Mouse (Mus musculus): Measurements from ENCODE around the gene Hras. TPM values are rescaled to one million over a fixed set of nuclear protein-coding genes. Genes with fewer than 3 reads are reported as not detected.

Hras gene
- polyA plus RNA-seq, 1 experiment from 2014 or later, result 84.2 TPM

- H3K36me3 ChIP-seq, result peaks cover 41% of the 10 kb centered on the region
- 92% methylated on average over 24 of the region's 24 CpGs for WGBS
- H3K27ac ChIP-seq (replicated peaks), result 0 out of 2 replicates have a peak overlapping the region, but pooled peaks have one; percentile 15
- H3K9me3 ChIP-seq (replicated peaks), result no peaks in the 10 kb centered on the region
- H3K27me3 ChIP-seq (ENCODE audit: low read depth, poor library complexity, severe bottlenecking), result no peaks in the 10 kb centered on the region
- H3K4me3 ChIP-seq, result peak overlapping the region; percentile 87
- peaks cover 42% of the 10 kb centered on the region for H3K4me1 ChIP-seq
- DNase-seq (ENCODE audit: low spot score), result no peak
Observed at GRCm38 (mm10) chr7:141191796-141192685, 1.8 kb downstream of the Hras start.

GRCm38 (mm10) chr7:141191036-141191435 is 2.8 kb downstream of the Hras start:
- DNase-seq (ENCODE audit: low spot score), result no peak
- no peaks in the 10 kb centered on the region for H3K27me3 ChIP-seq (ENCODE audit: low read depth, poor library complexity, severe bottlenecking)
- H3K27ac ChIP-seq (replicated peaks), result no peak overlapping the region
- H3K36me3 ChIP-seq, result peaks cover 41% of the 10 kb centered on the region
- peaks cover 39% of the 10 kb centered on the region for H3K4me1 ChIP-seq
- WGBS, result 93% methylated on average over 14 of the region's 14 CpGs
- H3K4me3 ChIP-seq, result no peak overlapping the region
- H3K9me3 ChIP-seq (replicated peaks), result no peaks in the 10 kb centered on the region

- no peak overlapping the region for H3K27ac ChIP-seq (replicated peaks)
Observed at GRCm38 (mm10) chr7:141190220-141190619, 3.6 kb downstream of the Hras start.

GRCm38 (mm10) chr7:141188733-141189132 is 5.1 kb downstream of the Hras start:
- no peak for DNase-seq (ENCODE audit: low spot score)
- WGBS, result 96% methylated on average over 3 of the region's 3 CpGs
- Histone ChIP-seq H3K27ac (replicated peaks) (no peak overlapping the region), H3K4me1 (peaks cover 20% of the 10 kb centered on the region), H3K27me3 (ENCODE audit: low read depth, poor library complexity, severe bottlenecking) (no peaks in the 10 kb centered on the region), H3K36me3 (peaks cover 41% of the 10 kb centered on the region), H3K9me3 (replicated peaks) (no peaks in the 10 kb centered on the region), H3K4me3 (no peak overlapping the region)

More at GRCm38 (mm10) chr7:141190220-141190619, 3.6 kb downstream of the Hras start:
- H3K4me1 ChIP-seq, result peaks cover 31% of the 10 kb centered on the region
- DNase-seq (ENCODE audit: low spot score), result no peak
- 91% methylated on average over 3 of the region's 3 CpGs for WGBS
- no peak overlapping the region for H3K4me3 ChIP-seq
- no peaks in the 10 kb centered on the region for H3K9me3 ChIP-seq (replicated peaks)
- H3K36me3 ChIP-seq, result peaks cover 41% of the 10 kb centered on the region
- no peaks in the 10 kb centered on the region for H3K27me3 ChIP-seq (ENCODE audit: low read depth, poor library complexity, severe bottlenecking)

GRCm38 (mm10) chr7:141188194-141188593 is 5.6 kb downstream of the Hras start:
- Histone ChIP-seq H3K4me1 (peaks cover 17% of the 10 kb centered on the region), H3K27me3 (ENCODE audit: low read depth, poor library complexity, severe bottlenecking) (no peaks in the 10 kb centered on the region), H3K4me3 (no peak overlapping the region), H3K27ac (replicated peaks) (no peak overlapping the region), H3K9me3 (replicated peaks) (no peaks in the 10 kb centered on the region), H3K36me3 (peaks cover 41% of the 10 kb centered on the region)
- DNase-seq (ENCODE audit: low spot score), result no peak
- 85% methylated on average over 3 of the region's 3 CpGs for WGBS

- Histone ChIP-seq H3K27ac (replicated peaks) (no peak overlapping the region), H3K4me3 (no peak overlapping the region), H3K36me3 (no peaks in the 10 kb centered on the region), H3K4me1 (peaks cover 16% of the 10 kb centered on the region), H3K9me3 (replicated peaks) (no peaks in the 10 kb centered on the region), H3K27me3 (ENCODE audit: low read depth, poor library complexity, severe bottlenecking) (no peaks in the 10 kb centered on the region)
- peak; percentile 87 for DNase-seq (ENCODE audit: low spot score)
- 2% methylated on average over 8 of the region's 8 CpGs for WGBS
Observed at GRCm38 (mm10) chr7:141176173-141176572, 17.6 kb downstream of the Hras start.

- DNase-seq (ENCODE audit: low spot score), result no peak
- Histone ChIP-seq H3K36me3 (no peaks in the 10 kb centered on the region), H3K27me3 (ENCODE audit: low read depth, poor library complexity, severe bottlenecking) (0 out of 2 replicates have a peak, but pooled peaks cover 5% of the 10 kb centered on the region), H3K9me3 (replicated peaks) (no peaks in the 10 kb centered on the region), H3K4me3 (no peak overlapping the region), H3K27ac (replicated peaks) (no peak overlapping the region), H3K4me1 (peaks cover 16% of the 10 kb centered on the region)
- 89% methylated on average over 4 of the region's 4 CpGs for WGBS
Observed at GRCm38 (mm10) chr7:141175068-141175467, 18.7 kb downstream of the Hras start.

GRCm38 (mm10) chr7:141173323-141173850 is 20.4 kb downstream of the Hras start:
- 85% methylated on average over 5 of the region's 5 CpGs for WGBS
- peaks cover 26% of the 10 kb centered on the region for H3K4me1 ChIP-seq
- H3K9me3 ChIP-seq (replicated peaks), result no peaks in the 10 kb centered on the region
- H3K27ac ChIP-seq (replicated peaks), result peak overlapping the region; percentile 96
- DNase-seq (ENCODE audit: low spot score), result no peak
- H3K27me3 ChIP-seq (ENCODE audit: low read depth, poor library complexity, severe bottlenecking), result peaks cover 17% of the 10 kb centered on the region; the same call in 1 of the 2 replicates
- H3K4me3 ChIP-seq, result peak overlapping the region; percentile 67
- no peaks in the 10 kb centered on the region for H3K36me3 ChIP-seq

- H3K9me3 ChIP-seq (replicated peaks), result no peaks in the 10 kb centered on the region
- peak within 1 kb of the TSS; percentile 96 for H3K27ac ChIP-seq (replicated peaks)
- H3K4me1 ChIP-seq, result peaks cover 36% of the 10 kb centered on the region
- 4% methylated on average over 55 of the region's 55 CpGs for WGBS
- H3K4me3 ChIP-seq, result peak within 1 kb of the TSS; percentile 67
- peak; percentile 95 for DNase-seq (ENCODE audit: low spot score)
- peaks cover 17% of the 10 kb centered on the region; the same call in 1 of the 2 replicates for H3K27me3 ChIP-seq (ENCODE audit: low read depth, poor library complexity, severe bottlenecking)
- no peaks in the 10 kb centered on the region for H3K36me3 ChIP-seq
Observed at GRCm38 (mm10) chr7:141172116-141173006, 21.4 kb downstream of the Hras start, which contains the start of gene Rnh1. TSS of gene Rnh1 (minus strand) at chr7:141172857.

GRCm38 (mm10) chr7:141169866-141170265 is 23.9 kb downstream of the Hras start:
- Histone ChIP-seq H3K36me3 (peaks cover 15% of the 10 kb centered on the region), H3K4me3 (no peak overlapping the region), H3K27me3 (ENCODE audit: low read depth, poor library complexity, severe bottlenecking) (peaks cover 17% of the 10 kb centered on the region; the same call in 1 of the 2 replicates), H3K27ac (replicated peaks) (no peak overlapping the region), H3K4me1 (peaks cover 37% of the 10 kb centered on the region), H3K9me3 (replicated peaks) (no peaks in the 10 kb centered on the region)
- DNase-seq (ENCODE audit: low spot score), result no peak

GRCm38 (mm10) chr7:141169300-141169699 is 24.5 kb downstream of the Hras start:
- Histone ChIP-seq H3K27me3 (ENCODE audit: low read depth, poor library complexity, severe bottlenecking) (peaks cover 17% of the 10 kb centered on the region; the same call in 1 of the 2 replicates), H3K4me3 (no peak overlapping the region), H3K9me3 (replicated peaks) (no peaks in the 10 kb centered on the region), H3K27ac (replicated peaks) (no peak overlapping the region), H3K4me1 (peaks cover 37% of the 10 kb centered on the region), H3K36me3 (peaks cover 20% of the 10 kb centered on the region)
- 98% methylated on average over 1 of the region's 1 CpGs for WGBS
- DNase-seq (ENCODE audit: low spot score), result no peak

GRCm38 (mm10) chr7:141168518-141168953 is 25.3 kb downstream of the Hras start:
- peak overlapping the region; percentile 78 for H3K27ac ChIP-seq (replicated peaks)
- H3K9me3 ChIP-seq (replicated peaks), result no peaks in the 10 kb centered on the region
- H3K36me3 ChIP-seq, result peaks cover 28% of the 10 kb centered on the region
- DNase-seq (ENCODE audit: low spot score), result peak; percentile 37
- peaks cover 36% of the 10 kb centered on the region for H3K4me1 ChIP-seq
- peak overlapping the region; percentile 55 for H3K4me3 ChIP-seq
- peaks cover 17% of the 10 kb centered on the region; the same call in 1 of the 2 replicates for H3K27me3 ChIP-seq (ENCODE audit: low read depth, poor library complexity, severe bottlenecking)
- 4% methylated on average over 22 of the region's 22 CpGs for WGBS
